Mouse (Mus musculus): ENCODE data around the gene Tshz3.

GRCm38 (mm10) chr7:36689049-36689793 lies 8.7 kb upstream of the Tshz3 start:
- no peak for TF ChIP-seq CTCF (IDR thresholded peaks at IDR 0.05; ENCODE audit: control insufficient read depth, insufficient read depth, insufficient read length)
- no peak for TF ChIP-seq MYOD1 (IDR thresholded peaks at IDR 0.05; ENCODE audit: control insufficient read depth, insufficient read length, low read depth)
- TF ChIP-seq MAX (IDR thresholded peaks at IDR 0.05) = no peak

Measured in C2C12 (cell line).